Mouse (Mus musculus) small intestine, adult 2 months (tissue): Measurements from ENCODE around the gene Ccdc163.

Experiments used
- CTCF ChIP-seq: fragments of 200-500 bp; IDR thresholded peaks from 2 replicates; pipeline ENCODE4 v1.5.1; 2012; ENCODE audit warnings: low read depth, mild to moderate bottlenecking, control low read depth, inconsistent platforms, low read length, moderate library complexity, mixed read lengths; ENCODE audit not compliant: insufficient replicate concordance, insufficient read length; ENCODE audit errors: extremely low read depth
- POLR2A ChIP-seq: fragments of 200-500 bp; IDR thresholded peaks from 2 replicates; pipeline ENCODE4 v1.6.1; 2012; ENCODE audit warnings: low read depth, mild to moderate bottlenecking, control low read depth, inconsistent platforms, low read length, moderate library complexity

DNA sequence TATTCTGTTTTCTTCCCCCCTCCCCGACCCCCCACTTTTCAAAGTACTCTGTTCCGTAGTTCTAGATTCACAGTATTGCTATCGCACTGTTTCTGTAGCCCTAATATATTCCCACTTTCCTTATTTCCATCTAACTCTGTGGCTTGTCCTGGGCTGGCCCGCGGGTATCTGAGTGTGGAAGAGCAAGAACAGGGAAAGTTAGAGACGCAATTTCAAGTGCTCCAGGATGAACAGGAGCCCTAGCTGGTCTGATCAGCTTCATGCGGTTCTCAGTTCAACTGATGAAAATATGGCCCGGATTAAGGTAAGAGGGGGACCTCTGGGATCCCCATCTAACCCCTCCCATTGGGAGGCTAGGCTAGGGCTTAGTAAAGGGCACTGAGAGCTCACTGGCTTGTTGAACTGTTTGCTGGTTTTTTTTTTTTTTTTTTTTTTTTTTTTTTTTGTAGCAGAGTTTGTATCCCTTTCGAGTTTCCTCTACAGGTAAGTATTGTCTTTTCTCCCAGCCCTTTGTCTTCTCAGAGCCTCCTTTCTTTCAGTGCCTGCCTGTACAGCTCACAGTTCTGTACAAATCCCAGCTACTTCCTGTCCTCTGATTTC, 582 bp downstream of the Ccdc163 start:
- TF ChIP-seq CTCF (no peak), POLR2A (no peak)
